Mouse (Mus musculus) left cerebral cortex, adult 2 months (tissue): ENCODE measurements at regions not wholly inside any gene's neighbourhood (a gene's known extent, or its start where the extent isn't known, plus 50 kb on each side); places are given as distances from the start of the nearest gene placed in this dataset.

ENCODE experiments used
- DNase-seq, 2 experiments: peaks; one replicate each; pipeline ENCODE4 v3.0.0; 2021 to 2022; ENCODE audit warnings: low spot score in 2 of 2, mixed read lengths in 1 of 2; ENCODE audit errors: extremely low spot score in 1 of 2
- H3K27ac ChIP-seq: fragments of 200-600 bp; 2 replicates; pipeline ENCODE4 v1.8.1; 2022
- H3K4me3 ChIP-seq: fragments of 200-600 bp; 2 replicates; pipeline ENCODE4 v1.8.1; 2022
- CTCF ChIP-seq: fragments of 200-600 bp; IDR thresholded peaks from 2 replicates; pipeline ENCODE4 v1.8.1; 2022; ENCODE audit warnings: antibody characterized with exemption, mild to moderate bottlenecking, moderate library complexity
- intact Hi-C: fragments of 180-260 bp; cut with DNase I; formaldehyde crosslinking; loops from one replicate; pipeline ENCODE4 v1.15.1; 2025

DNA sequence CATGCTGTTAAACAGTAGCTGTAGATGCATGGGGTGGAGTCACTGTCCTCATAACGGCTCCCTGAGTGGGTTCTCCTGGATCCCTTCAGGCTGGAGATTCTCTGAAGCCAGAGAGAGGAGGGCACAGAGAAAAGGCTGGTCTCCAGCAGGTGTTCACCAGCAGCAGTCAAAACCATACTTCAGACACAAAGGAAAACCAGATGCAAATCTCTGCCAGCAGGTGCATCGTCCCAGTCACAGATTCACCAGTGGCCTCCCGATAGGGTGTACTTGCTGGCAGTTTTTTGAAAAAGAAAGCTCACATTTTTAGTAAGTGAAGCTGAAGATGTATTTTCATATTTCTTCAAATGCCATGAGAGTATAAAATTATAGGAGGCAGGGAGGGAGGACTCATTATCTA lies 77.6 kb upstream of the Pld5 start:
- Histone ChIP-seq H3K4me3 (no peak overlapping the region), H3K27ac (no peak overlapping the region)
- no peak for TF ChIP-seq CTCF
- intact Hi-C loops, result no loop called here
- no peak for DNase-seq

DNA sequence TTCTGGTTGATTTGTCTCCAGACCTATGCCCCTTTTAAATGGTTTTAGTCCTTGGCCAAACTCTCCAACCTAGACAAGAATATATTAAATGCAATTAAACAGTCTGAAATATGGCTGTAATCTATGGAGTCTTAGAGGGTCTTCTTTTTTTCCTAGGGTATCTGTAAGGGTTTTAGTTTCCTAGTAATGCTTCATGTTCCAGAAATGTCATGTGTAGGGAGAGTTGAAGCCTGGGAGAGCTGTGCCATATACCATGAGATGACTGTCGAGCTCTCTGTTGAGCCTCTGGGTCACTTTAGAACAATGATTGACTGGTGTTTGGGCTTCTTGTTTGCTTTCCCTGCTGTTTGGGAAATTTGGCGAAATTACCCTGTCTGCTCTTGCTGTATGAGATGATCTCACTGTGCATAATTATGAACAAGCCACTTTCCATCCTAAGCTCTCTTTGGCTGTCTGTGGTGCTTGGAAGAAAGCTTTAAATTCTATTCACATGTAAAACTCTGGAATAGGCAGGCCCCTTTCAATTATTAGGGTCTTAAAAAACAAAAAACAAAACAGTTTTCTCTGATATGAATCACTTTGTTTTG lies 74.9 kb upstream of the Pld5 start:
- DNase-seq, result no peak
- no peak overlapping the region for H3K4me3 ChIP-seq
- intact Hi-C loops, result no loop called here
- TF ChIP-seq CTCF, result no peak
- no peak overlapping the region for H3K27ac ChIP-seq

DNA sequence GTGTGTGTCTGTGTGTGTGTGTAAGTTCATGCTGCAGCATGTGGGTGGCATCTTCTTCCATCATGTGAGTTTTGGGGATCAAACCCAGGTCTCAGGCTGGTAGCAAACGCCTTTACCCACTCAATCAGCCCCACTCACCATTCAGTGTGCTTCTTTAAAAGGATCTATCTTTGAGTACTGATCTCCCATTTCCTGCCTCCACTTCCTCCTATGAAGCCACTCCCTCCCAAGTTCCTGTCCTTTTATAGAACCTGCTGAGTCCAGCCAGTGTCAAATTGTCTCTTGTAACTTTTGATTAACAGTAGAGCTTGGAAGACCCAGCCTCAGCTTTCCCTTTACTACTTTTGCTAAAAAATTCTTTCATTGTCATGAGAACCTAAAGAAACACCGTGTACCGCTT lies 73.0 kb upstream of the Pld5 start:
- TF ChIP-seq CTCF, result no peak
- intact Hi-C loops, result no loop called here
- Histone ChIP-seq H3K27ac (no peak overlapping the region), H3K4me3 (no peak overlapping the region)
- DNase-seq, result no peak

DNA sequence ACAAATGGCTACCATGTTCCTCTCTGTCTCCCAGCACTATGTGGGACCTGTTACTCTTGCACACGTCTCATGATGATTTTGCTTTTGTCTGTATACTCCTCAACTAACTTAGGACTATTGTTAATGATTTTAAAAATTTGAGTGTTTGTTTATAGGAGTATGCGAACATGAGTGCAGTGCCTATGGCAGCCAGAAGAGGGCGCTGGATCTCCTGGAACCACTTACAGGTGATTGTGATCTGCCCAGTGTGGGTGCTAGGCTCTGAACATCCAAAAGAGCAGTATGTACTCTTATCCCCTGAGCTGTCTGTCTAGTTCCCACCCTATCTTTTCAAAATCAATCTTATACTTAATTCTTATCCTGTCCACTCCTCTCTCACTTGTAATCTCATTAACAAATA lies 56.2 kb upstream of the Pld5 start:
- intact Hi-C loops, result no loop called here
- TF ChIP-seq CTCF, result no peak; the same call in 1 of the 2 replicates
- DNase-seq, result no peak
- H3K27ac ChIP-seq, result no peak overlapping the region
- H3K4me3 ChIP-seq, result no peak overlapping the region
